Mouse (Mus musculus) ovary, postnatal 36 days (tissue): ENCODE results near the gene Ssh2.
A peak's percentile ranks its signal among the peaks of the same experiment; 100 is the strongest.

ENCODE experiments used
- DNase-seq: peaks from one replicate; pipeline ENCODE4 v3.0.0; 2022; ENCODE audit warnings: low spot score, mixed read lengths

Ssh2 gene

GRCm38 (mm10) chr11:77406329-77406728 lies 190.2 kb downstream of the Ssh2 start:
- DNase-seq = no peak

- DNase-seq = no peak
Observed at GRCm38 (mm10) chr11:77409879-77410278, 193.8 kb downstream of the Ssh2 start.

GRCm38 (mm10) chr11:77411284-77411683 lies 195.2 kb downstream of the Ssh2 start:
- no peak for DNase-seq

- no peak for DNase-seq
Observed at GRCm38 (mm10) chr11:77414141-77414839, 198.2 kb downstream of the Ssh2 start.

GRCm38 (mm10) chr11:77416212-77417000 lies 200.3 kb downstream of the Ssh2 start:
- no peak for DNase-seq

GRCm38 (mm10) chr11:77418021-77418420 lies 201.9 kb downstream of the Ssh2 start:
- no peak for DNase-seq

- DNase-seq = peak; percentile 33
Observed at GRCm38 (mm10) chr11:77423175-77423859, 207.2 kb downstream of the Ssh2 start.

GRCm38 (mm10) chr11:77428446-77428845 lies 212.4 kb downstream of the Ssh2 start:
- DNase-seq = no peak

- no peak for DNase-seq
Observed at GRCm38 (mm10) chr11:77437026-77437425, 220.9 kb downstream of the Ssh2 start.

- DNase-seq = no peak
Observed at GRCm38 (mm10) chr11:77440081-77440480, 224.0 kb downstream of the Ssh2 start.

GRCm38 (mm10) chr11:77441020-77441419 lies 224.9 kb downstream of the Ssh2 start:
- DNase-seq = no peak

GRCm38 (mm10) chr11:77442186-77443170 lies 226.4 kb downstream of the Ssh2 start:
- no peak for DNase-seq

GRCm38 (mm10) chr11:77444939-77445338 lies 228.9 kb downstream of the Ssh2 start:
- DNase-seq = no peak

GRCm38 (mm10) chr11:77446628-77447041 lies 230.5 kb downstream of the Ssh2 start:
- DNase-seq = peak; percentile 30

- DNase-seq = no peak
Observed at GRCm38 (mm10) chr11:77449224-77449623, 233.1 kb downstream of the Ssh2 start.

- no peak for DNase-seq
Observed at GRCm38 (mm10) chr11:77451670-77452069, 235.6 kb downstream of the Ssh2 start.

- no peak for DNase-seq
Observed at GRCm38 (mm10) chr11:77453388-77453787, 237.3 kb downstream of the Ssh2 start.

- no peak for DNase-seq
Observed at GRCm38 (mm10) chr11:77455770-77456510, 239.9 kb downstream of the Ssh2 start.

- no peak for DNase-seq
Observed at GRCm38 (mm10) chr11:77456866-77457265, 240.8 kb downstream of the Ssh2 start.

- no peak for DNase-seq
Observed at GRCm38 (mm10) chr11:77461856-77462255, 245.8 kb downstream of the Ssh2 start.
